Mouse (Mus musculus): ENCODE measurements around the gene Map9. TPM values are rescaled to one million over a fixed set of nuclear protein-coding genes. Genes with fewer than 3 reads are reported as not detected.
A peak's percentile ranks its signal among the peaks of the same experiment; 100 is the strongest.

Map9 gene
- polyA plus RNA-seq, 1 experiment from 2014 or later = 7.8 TPM

DNA sequence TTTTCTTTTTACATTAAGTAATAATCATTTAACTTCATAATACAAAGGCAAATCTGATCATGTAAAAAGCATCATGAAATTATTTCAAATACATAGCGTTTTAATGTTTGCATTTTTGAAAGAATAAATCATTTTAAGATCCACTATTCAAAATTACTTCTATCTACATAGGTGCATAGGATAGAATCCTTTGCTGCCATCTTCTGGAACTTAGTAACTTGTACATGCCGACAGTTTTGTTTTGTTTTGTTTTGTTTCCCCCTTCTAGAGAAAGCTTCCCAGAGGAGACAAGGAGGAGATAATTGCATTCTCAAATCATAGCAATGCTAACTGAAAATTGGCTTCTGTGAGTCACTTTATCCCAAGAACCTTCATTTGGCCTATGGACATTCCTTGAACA, 7.5 kb upstream of the Map9 start:
- Histone ChIP-seq H3K9ac (ENCODE audit: low read length) (no peak overlapping the region), H3K36me3 (ENCODE audit: control insufficient read depth, insufficient read depth, low read length) (no peaks in the 10 kb centered on the region), H3K9me3 (ENCODE audit: control insufficient read depth, low read length) (no peaks in the 10 kb centered on the region), H3K4me3 (ENCODE audit: low read depth, low read length) (no peak overlapping the region), H3K27ac (ENCODE audit: low read depth) (no peak overlapping the region), H3K4me2 (ENCODE audit: low read length) (no peak overlapping the region), H3K4me1 (replicated peaks; ENCODE audit: control insufficient read depth, insufficient read depth, low read length) (peaks cover 8% of the 10 kb centered on the region; the same call in 1 of the 2 replicates), H3K27me3 (replicated peaks; ENCODE audit: control insufficient read depth, insufficient read depth, low read length) (no peaks in the 10 kb centered on the region)
- WGBS = 22% methylated on average over 2 of the region's 2 CpGs
- DNase-seq (ENCODE audit: low spot score) (no peak), ATAC-seq (replicated peaks; ENCODE audit: low FRiP score, low TSS enrichment, low read depth) (no peak)

DNA sequence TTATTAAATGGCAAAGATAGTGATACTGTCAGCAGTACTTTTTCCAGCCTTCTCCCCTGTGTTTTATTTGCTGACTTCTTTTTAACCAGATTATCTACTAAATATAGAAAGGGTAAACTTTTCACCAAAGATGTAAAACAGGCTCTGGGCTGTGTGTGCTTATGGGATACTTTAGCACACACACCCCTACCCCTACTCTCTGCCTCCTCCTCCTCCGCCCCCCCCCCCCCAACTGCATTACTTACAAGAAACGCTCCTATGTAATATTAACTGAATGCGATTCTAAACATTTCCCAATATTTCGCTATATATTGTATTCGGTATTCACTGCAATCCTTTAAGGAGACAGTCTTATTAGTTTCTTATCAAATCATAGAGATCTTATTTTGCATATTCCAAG, 504 bp upstream of the Map9 start:
- peak overlapping the region; percentile 82 for H3K4me3 ChIP-seq (ENCODE audit: low read depth, low read length)
- DNase-seq (ENCODE audit: low spot score) = no peak
- WGBS = 5% methylated on average over 5 of the region's 5 CpGs
- 0 out of 2 replicates have a peak overlapping the region, but pooled peaks have one; percentile 59 for H3K27ac ChIP-seq (ENCODE audit: low read depth)
- H3K27me3 ChIP-seq (replicated peaks; ENCODE audit: control insufficient read depth, insufficient read depth, low read length) = no peaks in the 10 kb centered on the region
- peak overlapping the region; percentile 44 for H3K9ac ChIP-seq (ENCODE audit: low read length)
- H3K36me3 ChIP-seq (ENCODE audit: control insufficient read depth, insufficient read depth, low read length) = 0 out of 2 replicates have a peak, but pooled peaks cover 8% of the 10 kb centered on the region
- no peaks in the 10 kb centered on the region for H3K9me3 ChIP-seq (ENCODE audit: control insufficient read depth, low read length)
- peak overlapping the region; percentile 77 for H3K4me2 ChIP-seq (ENCODE audit: low read length)
- H3K4me1 ChIP-seq (replicated peaks; ENCODE audit: control insufficient read depth, insufficient read depth, low read length) = 0 out of 2 replicates have a peak, but pooled peaks cover 3% of the 10 kb centered on the region
- ATAC-seq (replicated peaks; ENCODE audit: low FRiP score, low TSS enrichment, low read depth) = peak; percentile 28

DNA sequence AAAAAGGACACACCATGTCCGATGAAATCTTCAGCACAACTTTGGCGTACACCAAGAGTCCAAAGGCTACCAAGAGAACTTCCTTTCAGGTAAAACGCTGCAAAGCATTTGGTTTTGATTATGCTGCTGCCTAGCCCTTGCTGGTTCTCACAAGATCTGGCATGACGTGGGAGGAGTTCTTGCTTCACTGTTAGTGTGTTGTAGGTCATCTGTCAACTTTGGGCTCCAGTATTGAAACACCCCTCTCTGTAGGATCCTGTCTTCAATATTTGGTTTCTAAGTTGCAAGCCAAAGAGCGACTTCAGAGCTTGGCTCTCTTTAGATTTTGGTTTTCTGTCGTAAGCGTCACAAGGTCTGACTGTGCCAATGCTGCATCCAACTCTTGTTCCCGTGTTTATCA, 1.2 kb downstream of the Map9 start:
- Histone ChIP-seq H3K4me1 (replicated peaks; ENCODE audit: control insufficient read depth, insufficient read depth, low read length) (0 out of 2 replicates have a peak, but pooled peaks cover 3% of the 10 kb centered on the region), H3K9me3 (ENCODE audit: control insufficient read depth, low read length) (no peaks in the 10 kb centered on the region), H3K27me3 (replicated peaks; ENCODE audit: control insufficient read depth, insufficient read depth, low read length) (no peaks in the 10 kb centered on the region), H3K9ac (ENCODE audit: low read length) (no peak overlapping the region), H3K4me3 (ENCODE audit: low read depth, low read length) (no peak overlapping the region), H3K36me3 (ENCODE audit: control insufficient read depth, insufficient read depth, low read length) (0 out of 2 replicates have a peak, but pooled peaks cover 14% of the 10 kb centered on the region), H3K27ac (ENCODE audit: low read depth) (no peak overlapping the region), H3K4me2 (ENCODE audit: low read length) (no peak overlapping the region)
- WGBS = 88% methylated on average over 8 of the region's 8 CpGs
- no peak for ATAC-seq (replicated peaks; ENCODE audit: low FRiP score, low TSS enrichment, low read depth)
- DNase-seq (ENCODE audit: low spot score) = no peak

DNA sequence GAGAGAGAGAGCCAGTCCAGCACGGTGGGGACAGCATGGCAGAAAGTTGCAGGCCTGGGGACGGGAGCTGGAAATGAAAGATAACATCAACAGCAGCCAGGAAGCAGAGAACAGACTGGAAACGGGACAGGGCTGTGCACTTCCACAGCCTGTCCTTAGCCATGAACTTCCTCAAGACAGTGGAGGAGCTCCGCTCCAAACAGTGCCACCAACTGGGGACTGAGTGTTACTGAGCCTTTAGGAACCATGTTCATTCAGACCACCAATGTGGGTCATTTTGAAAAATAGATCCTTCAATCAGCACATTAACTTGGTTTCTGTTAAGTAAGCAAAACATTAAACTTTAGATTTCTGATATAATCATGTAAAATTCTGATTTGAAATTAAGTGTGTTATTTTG, 4.6 kb downstream of the Map9 start:
- no peak for ATAC-seq (replicated peaks; ENCODE audit: low FRiP score, low TSS enrichment, low read depth)
- H3K27ac ChIP-seq (ENCODE audit: low read depth) = no peak overlapping the region
- H3K9me3 ChIP-seq (ENCODE audit: control insufficient read depth, low read length) = no peaks in the 10 kb centered on the region
- no peak overlapping the region for H3K4me2 ChIP-seq (ENCODE audit: low read length)
- H3K36me3 ChIP-seq (ENCODE audit: control insufficient read depth, insufficient read depth, low read length) = 0 out of 2 replicates have a peak, but pooled peaks cover 19% of the 10 kb centered on the region
- H3K9ac ChIP-seq (ENCODE audit: low read length) = no peak overlapping the region
- H3K4me1 ChIP-seq (replicated peaks; ENCODE audit: control insufficient read depth, insufficient read depth, low read length) = 0 out of 2 replicates have a peak, but pooled peaks cover 3% of the 10 kb centered on the region
- 29% methylated on average over 4 of the region's 4 CpGs for WGBS
- H3K27me3 ChIP-seq (replicated peaks; ENCODE audit: control insufficient read depth, insufficient read depth, low read length) = no peaks in the 10 kb centered on the region
- no peak overlapping the region for H3K4me3 ChIP-seq (ENCODE audit: low read depth, low read length)
- no peak for DNase-seq (ENCODE audit: low spot score)

GRCm38 (mm10) chr3:82364505-82364904, 6.7 kb downstream of the Map9 start:
- Histone ChIP-seq H3K36me3 (ENCODE audit: control insufficient read depth, insufficient read depth, low read length) (0 out of 2 replicates have a peak, but pooled peaks cover 19% of the 10 kb centered on the region), H3K9ac (ENCODE audit: low read length) (no peak overlapping the region), H3K4me2 (ENCODE audit: low read length) (no peak overlapping the region), H3K4me3 (ENCODE audit: low read depth, low read length) (no peak overlapping the region), H3K9me3 (ENCODE audit: control insufficient read depth, low read length) (no peaks in the 10 kb centered on the region), H3K4me1 (replicated peaks; ENCODE audit: control insufficient read depth, insufficient read depth, low read length) (no peaks in the 10 kb centered on the region), H3K27ac (ENCODE audit: low read depth) (no peak overlapping the region), H3K27me3 (replicated peaks; ENCODE audit: control insufficient read depth, insufficient read depth, low read length) (no peaks in the 10 kb centered on the region)
- no peak for DNase-seq (ENCODE audit: low spot score)
- 86% methylated on average over 8 of the region's 8 CpGs for WGBS
- ATAC-seq (replicated peaks; ENCODE audit: low FRiP score, low TSS enrichment, low read depth) = no peak

DNA sequence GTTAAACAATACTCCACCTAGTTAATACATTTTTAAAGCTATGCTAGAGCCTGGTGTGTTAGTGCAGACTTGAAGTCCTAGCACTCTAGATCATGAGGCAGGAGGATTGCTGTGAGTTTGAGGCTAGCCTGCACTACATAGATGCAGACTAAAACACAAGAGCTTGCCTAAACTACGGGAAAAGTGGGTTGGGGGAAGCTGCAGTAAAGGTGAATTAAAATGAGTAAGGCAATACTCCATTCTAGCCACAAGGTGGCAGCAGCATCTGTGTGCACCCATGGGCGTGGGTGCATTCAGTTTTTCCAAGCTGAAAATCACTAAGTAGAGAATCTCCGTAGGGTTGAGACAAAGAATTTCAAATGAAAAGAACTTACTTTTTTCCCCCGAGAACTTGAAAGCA, 7.1 kb downstream of the Map9 start:
- no peak overlapping the region for H3K4me2 ChIP-seq (ENCODE audit: low read length)

GRCm38 (mm10) chr3:82369063-82369860, 11.4 kb downstream of the Map9 start:
- ATAC-seq (replicated peaks; ENCODE audit: low FRiP score, low TSS enrichment, low read depth) = no peak
- WGBS = 77% methylated on average over 21 of the region's 21 CpGs

More for the DNA sequence above, 7.1 kb downstream of the Map9 start:
- Histone ChIP-seq H3K36me3 (ENCODE audit: control insufficient read depth, insufficient read depth, low read length) (0 out of 2 replicates have a peak, but pooled peaks cover 19% of the 10 kb centered on the region), H3K4me1 (replicated peaks; ENCODE audit: control insufficient read depth, insufficient read depth, low read length) (no peaks in the 10 kb centered on the region), H3K4me3 (ENCODE audit: low read depth, low read length) (no peak overlapping the region), H3K27me3 (replicated peaks; ENCODE audit: control insufficient read depth, insufficient read depth, low read length) (no peaks in the 10 kb centered on the region), H3K27ac (ENCODE audit: low read depth) (no peak overlapping the region), H3K9ac (ENCODE audit: low read length) (no peak overlapping the region), H3K9me3 (ENCODE audit: control insufficient read depth, low read length) (no peaks in the 10 kb centered on the region)
- ATAC-seq (replicated peaks; ENCODE audit: low FRiP score, low TSS enrichment, low read depth) (no peak), DNase-seq (ENCODE audit: low spot score) (peak; percentile 61)
- WGBS = 39% methylated on average over 4 of the region's 4 CpGs

DNA sequence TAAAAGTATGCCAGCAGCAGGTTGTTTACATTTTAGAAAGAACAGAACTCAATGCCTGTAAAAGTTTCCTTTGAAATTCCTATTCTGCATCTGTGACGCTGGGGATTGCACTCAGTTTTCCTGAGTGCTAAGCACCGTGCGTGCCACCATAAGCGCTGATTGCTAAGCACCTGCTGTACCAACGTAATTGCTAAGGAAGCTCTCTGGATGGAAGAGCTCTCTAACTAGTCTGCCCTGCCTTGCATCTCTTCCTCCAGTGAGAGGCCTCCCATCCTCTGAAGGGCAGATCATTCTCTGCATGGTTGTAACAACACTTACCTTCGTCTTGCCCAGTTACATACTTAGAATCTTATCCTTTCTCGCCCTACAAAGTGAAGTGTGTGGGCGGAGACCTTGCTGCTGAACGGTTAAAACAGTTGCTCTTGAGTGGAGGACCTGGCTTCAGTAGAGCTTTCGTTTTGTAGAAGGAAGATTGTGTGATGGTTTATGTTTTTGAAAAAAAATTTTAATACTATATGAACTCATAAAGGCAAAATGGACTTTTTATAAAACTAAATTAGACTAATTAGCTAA, 12.7 kb downstream of the Map9 start:
- Histone ChIP-seq H3K27ac (ENCODE audit: low read depth) (no peak overlapping the region), H3K9me3 (ENCODE audit: control insufficient read depth, low read length) (no peaks in the 10 kb centered on the region), H3K36me3 (ENCODE audit: control insufficient read depth, insufficient read depth, low read length) (peaks cover 15% of the 10 kb centered on the region), H3K4me1 (replicated peaks; ENCODE audit: control insufficient read depth, insufficient read depth, low read length) (no peaks in the 10 kb centered on the region), H3K27me3 (replicated peaks; ENCODE audit: control insufficient read depth, insufficient read depth, low read length) (no peaks in the 10 kb centered on the region), H3K4me2 (ENCODE audit: low read length) (no peak overlapping the region), H3K4me3 (ENCODE audit: low read depth, low read length) (no peak overlapping the region), H3K9ac (ENCODE audit: low read length) (no peak overlapping the region)
- 80% methylated on average over 10 of the region's 10 CpGs for WGBS
- ATAC-seq (replicated peaks; ENCODE audit: low FRiP score, low TSS enrichment, low read depth) (no peak), DNase-seq (ENCODE audit: low spot score) (no peak)

More at GRCm38 (mm10) chr3:82369063-82369860, 11.4 kb downstream of the Map9 start:
- Histone ChIP-seq H3K9me3 (ENCODE audit: control insufficient read depth, low read length) (no peaks in the 10 kb centered on the region), H3K27me3 (replicated peaks; ENCODE audit: control insufficient read depth, insufficient read depth, low read length) (no peaks in the 10 kb centered on the region), H3K4me3 (ENCODE audit: low read depth, low read length) (no peak overlapping the region), H3K27ac (ENCODE audit: low read depth) (no peak overlapping the region), H3K4me2 (ENCODE audit: low read length) (no peak overlapping the region), H3K9ac (ENCODE audit: low read length) (no peak overlapping the region), H3K36me3 (ENCODE audit: control insufficient read depth, insufficient read depth, low read length) (peaks cover 15% of the 10 kb centered on the region), H3K4me1 (replicated peaks; ENCODE audit: control insufficient read depth, insufficient read depth, low read length) (no peaks in the 10 kb centered on the region)
- DNase-seq (ENCODE audit: low spot score) = no peak
